Comparison of ENCODE assay signal across 8 mouse cellular contexts in genomic region chrX:143996716-143997115, GRCm38 (mm10).
DNase-seq lines count a peak whose midpoint lies in the region; ATAC-seq and TF ChIP-seq lines count a peak whose summit lies in the region.
"Had no signal": no experiment of that assay in that cellular context is flagged by ENCODE, and none has a peak within 500 bp of the region (broad histone marks: within the 10 kb centered on the region; RNA-seq: fewer than 3 reads in every experiment).

No protein-coding gene starts in this region.

- TF ChIP-seq CTCF in CH12.LX (conservative IDR thresholded peaks at IDR 0.05 in 1 of 2, IDR thresholded peaks at IDR 0.05 in 1 of 2; ENCODE audit: low read depth in 2 of 2, low read length in 2 of 2) (peak in 1 of 2 experiments; percentile 56; a peak in 2 of 4 replicates), MEL (IDR thresholded peaks at IDR 0.05 in 2 of 3, conservative IDR thresholded peaks at IDR 0.05 in 1 of 3; ENCODE audit: control insufficient read depth in 1 of 3, insufficient read depth in 1 of 3, low read depth in 2 of 3, low read length in 3 of 3, poor library complexity in 1 of 3, severe bottlenecking in 1 of 3) (peak in 1 of 3 experiments; percentile 19; a peak in 1 of 6 replicates)

- ATAC-seq in embryonic facial prominence, embryonic 11.5 days (replicated peaks; ENCODE audit: insufficient number of reproducible peaks, low FRiP score, low TSS enrichment, low read depth) = no peak

- no peak overlapping the region for H3K9ac ChIP-seq in CH12.LX (ENCODE audit: insufficient read depth, low read depth)
- no peak overlapping the region for H3K9ac ChIP-seq in MEL (ENCODE audit: control insufficient read depth, low read depth, low read length, poor library complexity, severe bottlenecking)
- no peak overlapping the region for H3K9ac ChIP-seq in embryonic facial prominence, embryonic 11.5 days (replicated peaks; ENCODE audit: low read length)

- intact Hi-C loops in heart, postnatal 36 days (cut with DNase I) = loop anchor here (2.0 kb wide), 1 partner anchor 256 kb away; no protein-coding TSS in a partner anchor

- H3K27me3 ChIP-seq in CH12.LX (replicated peaks) (no peaks in the 10 kb centered on the region), MEL (ENCODE audit: control insufficient read depth in 1 of 2, insufficient read depth in 2 of 2, low read length in 2 of 2) (no peaks in the 10 kb centered on the region), myocyte (ENCODE audit: control insufficient read depth, insufficient read depth, insufficient read length) (no peaks in the 10 kb centered on the region)
- H3K27me3 ChIP-seq in embryonic facial prominence, embryonic 11.5 days (ENCODE audit: control insufficient read depth, insufficient read depth, low read length) = no peaks in the 10 kb centered on the region
- H3K27me3 ChIP-seq: megakaryocyte, embryonic 14.5 days had no signal

- TF ChIP-seq RAD21 in CH12.LX (IDR thresholded peaks at IDR 0.05; ENCODE audit: low read depth, low read length) (peak; percentile 61), MEL (IDR thresholded peaks at IDR 0.05; ENCODE audit: low read depth, low read length) (peak; percentile 24)

- dilution Hi-C loops in CH12.LX (cut with MboI; ENCODE audit: extremely low pct_ligation_motif_present, extremely low pct_unique_long_range_greater_than_20kb, low sequenced_read_pairs) = no loop called here

- H3K4me3 ChIP-seq in CH12.LX (replicated peaks in 1 of 3; ENCODE audit: low read depth in 2 of 3, low read length in 2 of 3, poor library complexity in 1 of 3) (no peak overlapping the region), MEL (ENCODE audit: control insufficient read depth in 1 of 2, insufficient read depth in 1 of 2, low read depth in 2 of 2, low read length in 2 of 2) (no peak overlapping the region), myocyte (no peak overlapping the region)
- no peak overlapping the region for H3K4me3 ChIP-seq in embryonic facial prominence, embryonic 11.5 days (ENCODE audit: low read depth, low read length)
- H3K4me3 ChIP-seq: megakaryocyte, embryonic 14.5 days had no signal

- H3K9me3 ChIP-seq in CH12.LX (replicated peaks; ENCODE audit: low read length) (no peaks in the 10 kb centered on the region), MEL (replicated peaks; ENCODE audit: insufficient read depth, low read length) (no peaks in the 10 kb centered on the region)
- H3K9me3 ChIP-seq in embryonic facial prominence, embryonic 11.5 days (replicated peaks; ENCODE audit: control insufficient read depth, low read length) = no peaks in the 10 kb centered on the region
- H3K9me3 ChIP-seq: megakaryocyte, embryonic 14.5 days had no signal

- peak; percentile 27 for DNase-seq in CH12.LX (ENCODE audit: extremely low read depth)
- peak; percentile 4 for DNase-seq in MEL (ENCODE audit: low read depth, low spot score)
- peak; percentile 66 for DNase-seq in embryonic facial prominence, embryonic 11.5 days (ENCODE audit: low spot score)
- peak; percentile 7 to 26 for DNase-seq in heart, postnatal 36 days
- DNase-seq in layer of hippocampus, adult 9-10 months (ENCODE audit: low spot score) = peak; percentile 29
- no peak for DNase-seq in T-cell, adult 2 months (ENCODE audit: low spot score)

- H3K4me2 ChIP-seq in CH12.LX (ENCODE audit: insufficient read depth, low read depth, poor library complexity, severe bottlenecking) (no peak overlapping the region), myocyte (ENCODE audit: low read depth) (peak overlapping the region; percentile 53)
- no peak overlapping the region for H3K4me2 ChIP-seq in embryonic facial prominence, embryonic 11.5 days (ENCODE audit: low read depth, low read length)

- 14% methylated on average over 4 of the region's 4 CpGs for WGBS in embryonic facial prominence, embryonic 11.5 days

- H3K36me3 ChIP-seq in CH12.LX (replicated peaks in 1 of 2; ENCODE audit: control insufficient read depth in 1 of 2, insufficient read depth in 1 of 2, low read length in 1 of 2) (no peaks in the 10 kb centered on the region), MEL (ENCODE audit: control insufficient read depth in 1 of 2, insufficient read depth in 2 of 2, low read length in 2 of 2) (no peaks in the 10 kb centered on the region), myocyte (ENCODE audit: control insufficient read depth, insufficient read depth) (no peaks in the 10 kb centered on the region)
- no peaks in the 10 kb centered on the region for H3K36me3 ChIP-seq in embryonic facial prominence, embryonic 11.5 days (replicated peaks; ENCODE audit: control insufficient read depth, insufficient read depth, low read depth, low read length)

- H3K79me2 ChIP-seq in CH12.LX (replicated peaks; ENCODE audit: control insufficient read depth, extremely low read depth, insufficient read depth, poor library complexity, severe bottlenecking) (no peaks in the 10 kb centered on the region), MEL (ENCODE audit: control insufficient read depth, insufficient read depth, low read length, poor library complexity) (no peaks in the 10 kb centered on the region), myocyte (ENCODE audit: control insufficient read depth, insufficient read depth) (no peaks in the 10 kb centered on the region)

- H3K27ac ChIP-seq in CH12.LX (ENCODE audit: insufficient read depth, low read depth) (no peak overlapping the region), MEL (ENCODE audit: control insufficient read depth, low read depth, low read length) (no peak overlapping the region)
- no peak overlapping the region for H3K27ac ChIP-seq in embryonic facial prominence, embryonic 11.5 days (replicated peaks; ENCODE audit: low read depth, low read length)

- in situ Hi-C loops in CH12.LX (cut with MboI; ENCODE audit: low pct_ligation_motif_present, low pct_unique_long_range_greater_than_20kb, low sequenced_read_pairs) = no loop called here

- TF ChIP-seq POLR2A in CH12.LX (IDR thresholded peaks at IDR 0.05; ENCODE audit: low read depth, low read length) (no peak), MEL (IDR thresholded peaks at IDR 0.05; ENCODE audit: control insufficient read depth in 1 of 2, insufficient read depth in 1 of 2, low read depth in 1 of 2, low read length in 2 of 2, poor library complexity in 1 of 2) (no peak), myocyte (IDR thresholded peaks at IDR 0.05; ENCODE audit: insufficient read length, low read depth) (no peak)

- no peak overlapping the region for H3ac ChIP-seq in myocyte (ENCODE audit: control insufficient read depth, insufficient read length)

- TF ChIP-seq EP300 in CH12.LX (IDR thresholded peaks at IDR 0.05; ENCODE audit: low read length) = no peak
- no peak for TF ChIP-seq EP300 in MEL (IDR thresholded peaks at IDR 0.05; ENCODE audit: low read depth in 1 of 2, low read length in 2 of 2)

- H3K4me1 ChIP-seq in CH12.LX (ENCODE audit: control insufficient read depth in 1 of 2, insufficient read depth in 2 of 2) (no peaks in the 10 kb centered on the region), MEL (ENCODE audit: control insufficient read depth in 1 of 2, insufficient read depth in 2 of 2, low read length in 2 of 2) (no peaks in the 10 kb centered on the region)
- H3K4me1 ChIP-seq in embryonic facial prominence, embryonic 11.5 days (ENCODE audit: control insufficient read depth, insufficient read depth, low read length) = no peaks in the 10 kb centered on the region
- H3K4me1 ChIP-seq: megakaryocyte, embryonic 14.5 days had no signal

TF ChIP-seq in CH12.LX, 34 proteins besides CTCF, POLR2A, EP300 and RAD21:
- no peak for TF ChIP-seq MYC (IDR thresholded peaks at IDR 0.05; ENCODE audit: low read depth, low read length)
- TF ChIP-seq SMC3 (IDR thresholded peaks at IDR 0.05; ENCODE audit: low read depth, low read length) = peak; percentile 46
- no peak for TF ChIP-seq JUND (conservative IDR thresholded peaks at IDR 0.05; ENCODE audit: low read depth, low read length)
- no peak for TF ChIP-seq HCFC1 (IDR thresholded peaks at IDR 0.05; ENCODE audit: low read depth, low read length)

TF ChIP-seq in MEL, 35 proteins besides CTCF, POLR2A, EP300 and RAD21:
- TF ChIP-seq BHLHE40 (IDR thresholded peaks at IDR 0.05; ENCODE audit: borderline replicate concordance, low read depth, low read length) = no peak
- TF ChIP-seq SMC3 (IDR thresholded peaks at IDR 0.05; ENCODE audit: low read depth, low read length) = peak; percentile 14; the same call in 1 of the 2 replicates

TF ChIP-seq in myocyte, 11 proteins besides CTCF, POLR2A, EP300 and RAD21:
- TF ChIP-seq MYOG (IDR thresholded peaks at IDR 0.05; ENCODE audit: control insufficient read depth in 1 of 3, insufficient read depth in 1 of 3, insufficient read length in 2 of 3, low read depth in 2 of 3) = no peak
- TF ChIP-seq MAX (IDR thresholded peaks at IDR 0.05; ENCODE audit: low read depth) = no peak
- TF ChIP-seq REST (IDR thresholded peaks at IDR 0.05; ENCODE audit: insufficient read depth, insufficient read length) = no peak
- no peak for TF ChIP-seq E2F4 (IDR thresholded peaks at IDR 0.05; ENCODE audit: insufficient read depth)
- TF ChIP-seq SRF (IDR thresholded peaks at IDR 0.05; ENCODE audit: control insufficient read depth, insufficient read length, low read depth) = no peak
- no peak for TF ChIP-seq TCF3 (IDR thresholded peaks at IDR 0.05; ENCODE audit: insufficient read length, low read depth)
- no peak for TF ChIP-seq USF1 (IDR thresholded peaks at IDR 0.05; ENCODE audit: low read depth)
- no peak for TF ChIP-seq CEBPB (IDR thresholded peaks at IDR 0.05; ENCODE audit: insufficient read depth, poor library complexity, severe bottlenecking)
- TF ChIP-seq TCF12 (IDR thresholded peaks at IDR 0.05; ENCODE audit: insufficient read depth, poor library complexity, severe bottlenecking) = no peak
- TF ChIP-seq POLR2AphosphoS2 (IDR thresholded peaks at IDR 0.05; ENCODE audit: insufficient read length, low read depth) = no peak
- TF ChIP-seq MYOD1 (IDR thresholded peaks at IDR 0.05; ENCODE audit: control insufficient read depth in 1 of 3, insufficient read length in 2 of 3, low read depth in 2 of 3) = no peak

Comparison
In these comparisons a context has a peak if more than half of its experiments do, and no peak if none do; other contexts are left out.
1. Of the 35 proteins assayed by ChIP-seq in both MEL and CH12.LX: peak only in MEL: none; only in CH12.LX: none; in both: RAD21 and SMC3; in neither: 32; mixed calls (peak in some experiments, not most) for 1.